Mouse (Mus musculus): ENCODE results near the gene Rnf2. TPM values are rescaled to one million over a fixed set of nuclear protein-coding genes. Genes with fewer than 3 reads are reported as not detected.
A peak's percentile ranks its signal among the peaks of the same experiment; 100 is the strongest.
"Not testable (repeated sequence)": the region's sequence is repeated elsewhere in the genome, so short reads cannot be mapped to it uniquely, and the experiment has no call there.

The Rnf2 gene
- total RNA-seq, 1 experiment from 2014 or later: 167 TPM

DNA sequence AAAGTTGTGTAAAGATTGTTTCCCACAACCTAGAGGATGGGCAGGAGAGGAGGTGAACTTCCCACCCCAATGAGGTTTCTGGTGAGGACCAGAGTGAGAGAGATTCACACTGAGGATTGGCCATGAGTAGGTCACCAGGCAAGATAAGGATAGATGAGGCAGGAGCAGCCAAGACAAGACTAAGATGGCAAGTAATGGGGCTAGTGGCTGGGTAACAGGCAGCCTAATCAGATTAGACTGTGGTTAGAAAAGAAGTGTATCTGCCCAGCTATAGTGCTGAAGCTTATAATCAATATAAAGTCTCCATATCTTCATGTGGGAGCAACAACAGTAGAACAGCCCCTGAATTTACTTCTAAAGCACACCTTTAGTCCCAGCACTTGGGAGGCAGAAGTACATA, 6.9 kb downstream of the Rnf2 start:
- no peak for ATAC-seq (replicated peaks; ENCODE audit: insufficient number of reproducible peaks, low FRiP score, low TSS enrichment, poor library complexity, severe bottlenecking)

DNA sequence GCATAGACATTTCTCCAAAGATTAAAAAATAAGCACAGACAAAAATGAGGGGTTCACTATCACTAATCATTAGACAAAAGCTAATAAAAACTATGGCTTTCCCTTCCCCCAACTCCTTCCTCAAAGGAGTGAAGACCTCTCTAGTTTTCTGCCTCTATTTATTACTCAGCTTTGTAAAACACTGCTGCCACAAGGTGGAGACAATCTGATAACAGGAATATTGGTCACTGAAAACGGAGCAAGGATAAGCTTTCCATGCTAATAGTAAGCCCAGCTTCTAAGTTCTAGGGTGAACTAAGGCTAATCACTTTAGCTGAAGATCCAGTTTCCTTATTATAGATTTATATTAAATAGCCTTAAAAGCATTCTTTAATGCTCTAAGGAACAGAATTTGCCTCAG, 8.3 kb downstream of the Rnf2 start:
- no peak for ATAC-seq (replicated peaks; ENCODE audit: insufficient number of reproducible peaks, low FRiP score, low TSS enrichment, poor library complexity, severe bottlenecking)

DNA sequence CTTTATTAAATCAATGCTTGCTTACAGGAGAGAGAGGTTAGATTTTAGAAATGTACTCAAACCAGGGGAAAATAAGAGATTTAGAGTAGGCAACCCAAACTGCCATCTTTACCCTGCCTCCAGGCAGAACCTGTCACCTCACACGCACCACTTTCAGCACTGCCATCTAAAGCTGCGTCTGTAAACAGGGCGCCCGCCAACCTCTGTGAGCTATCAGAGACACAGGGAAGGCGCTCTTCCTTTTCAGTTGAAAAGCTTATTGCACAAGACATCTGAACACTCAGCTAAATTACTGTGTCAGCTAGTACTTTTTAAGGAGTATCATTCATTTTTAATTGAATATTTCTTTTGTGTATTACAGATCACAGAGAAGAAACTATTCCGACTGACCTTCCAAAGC, 10.9 kb downstream of the Rnf2 start:
- no peak for ATAC-seq (replicated peaks; ENCODE audit: insufficient number of reproducible peaks, low FRiP score, low TSS enrichment, poor library complexity, severe bottlenecking)

DNA sequence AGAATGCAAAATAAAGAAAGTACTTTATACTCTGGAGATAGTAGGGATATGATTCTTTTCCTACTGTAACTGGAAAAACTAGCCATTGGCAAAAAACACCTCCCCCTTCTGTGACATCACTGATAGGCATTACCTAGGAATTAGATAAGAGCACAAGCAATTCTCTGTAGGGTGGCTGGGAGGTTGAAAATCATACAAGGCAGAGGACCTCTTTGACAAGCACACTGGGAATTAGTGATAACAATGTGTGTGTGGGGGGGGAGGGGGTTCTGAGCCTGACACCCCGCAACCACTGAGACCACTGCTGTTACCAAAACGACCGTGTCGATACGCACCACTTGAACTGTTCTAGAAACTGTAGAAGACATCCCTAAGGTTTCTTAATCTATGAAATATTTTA, 16.0 kb downstream of the Rnf2 start:
- no peak for ATAC-seq (replicated peaks; ENCODE audit: insufficient number of reproducible peaks, low FRiP score, low TSS enrichment, poor library complexity, severe bottlenecking)

DNA sequence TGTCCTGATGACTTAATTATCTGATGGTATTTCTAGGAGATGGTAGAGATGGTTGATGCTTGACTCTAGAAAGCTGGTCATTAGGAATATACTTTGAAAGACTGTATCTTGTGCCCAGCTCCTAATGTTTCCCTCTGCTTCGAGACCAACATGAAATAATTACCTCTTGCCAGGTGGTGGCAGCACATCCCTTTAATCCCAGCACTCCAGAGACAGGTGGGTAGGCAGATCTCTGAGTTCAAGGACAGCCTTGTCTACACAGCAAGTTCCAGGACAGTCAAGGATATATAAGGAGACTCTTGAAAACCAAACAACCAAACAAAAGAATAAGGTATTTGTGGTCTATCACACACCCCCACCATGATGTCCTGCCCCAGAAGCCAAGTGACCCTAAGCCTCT, 17.2 kb downstream of the Rnf2 start:
- no peak for ATAC-seq (replicated peaks; ENCODE audit: insufficient number of reproducible peaks, low FRiP score, low TSS enrichment, poor library complexity, severe bottlenecking)

DNA sequence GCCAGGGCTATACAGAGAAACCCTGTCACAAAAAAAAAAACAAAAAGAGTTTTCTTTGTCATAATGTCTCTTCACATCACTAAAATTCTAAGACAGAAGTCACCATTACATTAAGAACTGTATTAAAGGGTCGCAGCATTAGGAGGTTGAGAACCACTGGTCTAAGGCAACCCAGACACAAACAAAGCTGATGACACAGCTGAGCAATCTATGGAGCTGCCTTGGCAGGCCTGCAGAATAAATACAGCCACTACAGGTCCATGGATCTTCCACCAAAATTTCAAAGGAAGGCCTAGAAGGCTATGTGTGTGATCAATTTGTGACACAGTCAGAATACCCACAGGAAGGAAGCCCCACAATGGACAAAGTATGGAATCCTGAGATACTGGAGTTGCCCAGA, 18.3 kb downstream of the Rnf2 start:
- no peak for ATAC-seq (replicated peaks; ENCODE audit: insufficient number of reproducible peaks, low FRiP score, low TSS enrichment, poor library complexity, severe bottlenecking)

DNA sequence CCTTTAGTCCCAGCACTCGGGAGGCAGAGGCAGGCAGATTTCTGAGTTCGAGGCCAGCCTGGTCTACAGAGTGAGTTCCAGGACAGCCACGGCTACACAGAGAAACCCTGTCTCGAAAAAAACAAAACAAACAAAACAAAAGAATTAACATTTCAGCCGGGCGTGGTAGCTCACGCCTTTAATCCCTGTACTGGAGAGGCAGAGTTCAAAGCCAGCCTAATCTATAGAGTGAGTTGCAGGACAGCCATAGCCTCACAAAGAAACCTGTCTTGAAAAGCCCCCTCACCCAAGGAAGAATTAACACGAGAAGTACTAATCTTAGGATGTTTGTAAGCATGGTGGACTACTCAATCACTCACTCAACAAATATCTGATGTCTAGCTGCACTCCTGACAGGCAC, 28.4 kb downstream of the Rnf2 start:
- not testable (repeated sequence) for ATAC-seq (replicated peaks; ENCODE audit: insufficient number of reproducible peaks, low FRiP score, low TSS enrichment, poor library complexity, severe bottlenecking)

DNA sequence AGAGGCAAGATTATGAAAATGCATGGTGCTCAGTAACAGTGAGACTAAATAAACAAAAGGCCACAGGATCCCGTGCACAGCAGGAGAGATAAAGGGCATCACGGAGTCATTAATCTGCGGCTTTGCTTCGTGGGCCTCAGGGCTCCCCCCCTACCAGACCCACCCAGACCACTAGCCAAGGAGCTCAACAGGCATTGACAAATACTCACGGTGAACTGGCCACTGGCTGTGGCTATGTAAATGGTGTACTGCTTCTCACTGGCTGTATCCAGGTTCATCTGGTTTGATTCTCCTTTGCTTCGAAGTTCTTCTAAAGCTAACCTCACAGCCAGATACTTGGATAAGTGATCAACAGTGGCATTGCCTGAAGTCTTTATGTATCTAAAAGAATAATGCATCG, 29.3 kb downstream of the Rnf2 start:
- no peak for ATAC-seq (replicated peaks; ENCODE audit: insufficient number of reproducible peaks, low FRiP score, low TSS enrichment, poor library complexity, severe bottlenecking)

DNA sequence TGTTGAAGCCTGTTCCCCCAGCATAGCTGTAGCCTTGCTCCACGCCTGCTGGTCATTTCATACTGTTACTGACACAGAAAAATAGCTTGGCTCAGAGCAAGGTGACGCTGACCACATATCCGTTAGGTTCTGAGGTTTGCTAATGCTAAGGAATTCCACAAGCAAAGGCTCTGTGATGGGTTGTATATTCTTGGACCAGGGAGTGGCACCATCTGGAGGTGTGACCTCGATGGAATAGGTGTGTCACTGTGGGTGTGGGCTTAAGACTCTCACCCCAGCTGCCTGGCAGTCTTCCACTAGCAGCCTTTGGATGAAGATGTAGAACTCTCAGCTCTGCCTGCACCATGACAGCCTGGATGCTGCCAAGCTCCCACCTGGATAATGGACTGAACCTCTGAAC, 34.2 kb downstream of the Rnf2 start:
- ATAC-seq (replicated peaks; ENCODE audit: insufficient number of reproducible peaks, low FRiP score, low TSS enrichment, poor library complexity, severe bottlenecking): no peak

DNA sequence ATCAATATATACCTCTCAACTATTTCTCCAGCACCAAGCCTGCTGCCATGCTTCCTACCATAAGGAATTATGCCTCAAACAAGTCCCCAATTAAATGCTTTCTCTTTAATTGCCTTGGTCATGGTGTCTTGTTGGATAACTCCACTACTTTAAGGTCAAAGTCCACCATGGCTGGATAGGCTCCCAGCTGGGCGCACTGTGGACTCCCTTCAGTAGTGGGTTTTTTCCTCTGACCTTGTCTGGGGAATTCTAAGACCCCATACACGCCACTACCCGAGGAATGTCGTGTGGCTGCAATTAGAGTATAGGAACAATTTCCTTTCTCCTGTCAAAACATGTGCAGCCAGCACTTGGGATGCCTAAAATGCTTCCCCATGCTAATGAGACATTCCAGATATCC, 35.8 kb downstream of the Rnf2 start:
- ATAC-seq (replicated peaks; ENCODE audit: insufficient number of reproducible peaks, low FRiP score, low TSS enrichment, poor library complexity, severe bottlenecking): no peak

DNA sequence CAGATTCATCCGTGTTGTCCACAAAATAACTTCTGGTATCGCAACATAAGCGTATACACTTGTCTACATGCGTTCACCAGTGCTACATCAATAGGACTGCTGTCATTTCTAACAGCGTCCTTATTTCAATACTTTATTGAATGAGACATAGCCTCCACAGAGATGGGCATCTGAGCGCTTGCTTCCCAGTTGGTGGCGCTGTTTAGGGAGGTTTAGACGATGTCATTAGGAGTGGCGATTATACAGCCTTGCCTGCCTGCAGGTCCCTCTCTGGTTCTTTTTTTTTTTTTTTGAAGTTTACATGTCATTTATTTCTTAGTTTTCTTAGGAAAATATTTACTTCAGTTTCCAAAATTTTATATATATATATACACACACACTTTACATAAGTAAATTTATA, 39.5 kb downstream of the Rnf2 start:
- ATAC-seq (replicated peaks; ENCODE audit: insufficient number of reproducible peaks, low FRiP score, low TSS enrichment, poor library complexity, severe bottlenecking): no peak

DNA sequence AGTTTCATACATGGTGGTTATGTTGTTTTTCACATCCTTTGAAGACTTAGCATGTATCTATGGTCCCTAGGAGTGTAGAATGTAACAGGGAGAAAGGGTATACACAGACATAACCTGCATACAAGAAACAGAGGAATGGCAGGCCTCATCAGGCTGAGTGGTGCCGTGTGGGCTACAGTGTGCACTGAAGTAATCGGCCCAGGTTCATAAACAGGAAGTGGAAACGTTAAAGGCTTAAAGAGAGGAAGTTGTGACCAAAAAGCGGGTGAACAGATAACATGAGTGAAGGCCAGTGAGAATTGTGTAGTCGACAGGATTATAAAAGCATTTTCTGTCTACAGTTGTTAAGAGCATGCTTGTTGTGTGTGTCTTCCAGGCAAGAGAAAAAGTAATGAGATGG, 43.7 kb downstream of the Rnf2 start:
- ATAC-seq (replicated peaks; ENCODE audit: insufficient number of reproducible peaks, low FRiP score, low TSS enrichment, poor library complexity, severe bottlenecking): peak; percentile 94

DNA sequence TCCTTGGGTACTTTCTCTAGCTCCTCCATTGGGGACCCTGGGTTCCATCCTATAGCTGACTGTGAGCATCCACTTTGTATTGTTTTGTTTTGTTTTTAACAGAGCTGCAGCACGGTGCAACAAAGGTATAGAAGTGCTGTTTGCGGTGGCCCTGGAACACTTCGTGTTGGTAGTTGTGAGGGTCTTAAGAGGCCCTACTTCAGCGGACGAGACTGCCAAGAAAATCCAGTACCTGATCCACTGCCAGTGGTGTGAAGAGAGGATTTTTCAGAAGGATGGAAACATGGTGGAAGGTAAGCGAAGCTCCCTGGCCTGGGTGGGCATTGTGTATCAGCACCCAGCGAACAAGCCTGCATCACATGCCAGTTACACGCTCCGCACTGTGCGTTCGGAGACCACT, 48.8 kb downstream of the Rnf2 start:
- ATAC-seq (replicated peaks; ENCODE audit: insufficient number of reproducible peaks, low FRiP score, low TSS enrichment, poor library complexity, severe bottlenecking): no peak

DNA sequence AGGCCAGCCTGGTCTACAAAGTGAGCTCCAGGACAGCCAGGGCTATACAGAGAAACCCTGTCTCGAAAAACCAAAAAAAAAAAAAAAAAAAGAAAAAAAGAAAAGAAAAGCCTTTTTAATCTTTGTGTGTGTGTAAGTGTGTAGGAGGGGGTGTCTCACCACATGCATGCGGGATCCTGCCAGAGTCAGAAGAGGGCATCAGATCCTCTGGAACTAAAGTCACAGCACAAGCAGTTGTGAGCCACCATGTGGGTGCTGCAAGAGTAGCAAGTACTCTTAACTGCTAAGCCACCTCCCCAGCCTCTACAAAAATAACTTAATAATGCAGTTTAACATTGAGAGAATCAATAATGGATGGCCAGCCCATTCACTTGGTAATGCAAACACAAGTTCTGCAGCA, 49.9 kb downstream of the Rnf2 start:
- ATAC-seq (replicated peaks; ENCODE audit: insufficient number of reproducible peaks, low FRiP score, low TSS enrichment, poor library complexity, severe bottlenecking): no peak

DNA sequence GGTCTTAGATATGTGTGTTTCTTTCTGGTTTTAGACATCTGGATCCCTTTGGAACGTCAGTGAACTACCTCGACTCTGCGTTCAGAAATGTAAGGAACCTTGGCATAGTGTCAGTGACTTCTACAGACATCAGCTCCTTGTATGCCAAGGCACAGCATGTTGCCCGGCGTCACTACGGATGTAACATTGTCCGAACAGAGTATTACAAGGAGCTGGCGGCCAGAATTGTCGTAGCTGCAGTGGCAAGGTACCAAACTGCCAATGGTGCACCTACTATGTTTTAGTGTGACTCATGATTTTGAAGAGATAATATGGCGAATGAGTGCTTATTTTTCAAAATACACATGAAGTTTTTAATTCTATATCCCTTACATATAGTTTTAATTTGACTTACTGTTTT, 50.9 kb downstream of the Rnf2 start:
- no peak for ATAC-seq (replicated peaks; ENCODE audit: insufficient number of reproducible peaks, low FRiP score, low TSS enrichment, poor library complexity, severe bottlenecking)

DNA sequence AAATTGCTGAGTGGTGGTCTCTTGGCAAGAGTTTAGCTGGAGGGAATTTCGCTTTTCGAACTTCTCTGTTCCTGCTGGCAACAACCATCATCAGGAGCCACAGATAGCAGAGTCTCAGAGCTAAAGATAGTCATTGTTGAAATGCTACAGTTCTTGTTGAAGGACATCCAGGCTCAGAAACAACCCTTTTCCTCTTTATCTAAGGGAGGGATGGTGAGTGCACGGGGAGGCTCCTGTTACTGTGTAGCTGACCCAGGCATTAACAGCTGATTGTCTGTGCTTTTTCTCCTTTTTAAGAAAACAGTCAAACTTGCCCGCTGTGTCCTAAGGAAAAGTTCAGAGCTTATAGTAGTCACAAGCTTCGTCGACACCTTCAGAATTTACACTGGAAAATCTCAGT, 65.3 kb downstream of the Rnf2 start:
- no peak for ATAC-seq (replicated peaks; ENCODE audit: insufficient number of reproducible peaks, low FRiP score, low TSS enrichment, poor library complexity, severe bottlenecking)

DNA sequence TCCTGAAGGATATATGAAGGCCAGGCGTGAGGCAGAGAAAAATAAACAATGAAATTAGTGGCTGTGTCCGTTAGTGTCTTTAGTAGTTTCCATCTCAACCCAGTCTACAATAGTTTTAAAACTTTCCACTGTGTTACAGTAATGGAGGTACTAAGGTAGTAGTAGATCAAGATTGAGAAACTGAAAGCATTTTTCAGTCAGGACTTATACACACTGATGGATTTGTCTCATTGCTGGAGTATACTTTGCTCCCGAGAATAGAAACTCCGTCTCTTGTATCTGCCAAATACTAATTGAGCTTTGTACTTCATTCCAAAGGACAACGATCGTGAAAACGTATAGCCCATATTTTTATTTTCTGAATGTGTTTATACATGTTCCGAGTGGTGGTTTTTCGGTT, 71.4 kb downstream of the Rnf2 start:
- ATAC-seq (replicated peaks; ENCODE audit: insufficient number of reproducible peaks, low FRiP score, low TSS enrichment, poor library complexity, severe bottlenecking): no peak

DNA sequence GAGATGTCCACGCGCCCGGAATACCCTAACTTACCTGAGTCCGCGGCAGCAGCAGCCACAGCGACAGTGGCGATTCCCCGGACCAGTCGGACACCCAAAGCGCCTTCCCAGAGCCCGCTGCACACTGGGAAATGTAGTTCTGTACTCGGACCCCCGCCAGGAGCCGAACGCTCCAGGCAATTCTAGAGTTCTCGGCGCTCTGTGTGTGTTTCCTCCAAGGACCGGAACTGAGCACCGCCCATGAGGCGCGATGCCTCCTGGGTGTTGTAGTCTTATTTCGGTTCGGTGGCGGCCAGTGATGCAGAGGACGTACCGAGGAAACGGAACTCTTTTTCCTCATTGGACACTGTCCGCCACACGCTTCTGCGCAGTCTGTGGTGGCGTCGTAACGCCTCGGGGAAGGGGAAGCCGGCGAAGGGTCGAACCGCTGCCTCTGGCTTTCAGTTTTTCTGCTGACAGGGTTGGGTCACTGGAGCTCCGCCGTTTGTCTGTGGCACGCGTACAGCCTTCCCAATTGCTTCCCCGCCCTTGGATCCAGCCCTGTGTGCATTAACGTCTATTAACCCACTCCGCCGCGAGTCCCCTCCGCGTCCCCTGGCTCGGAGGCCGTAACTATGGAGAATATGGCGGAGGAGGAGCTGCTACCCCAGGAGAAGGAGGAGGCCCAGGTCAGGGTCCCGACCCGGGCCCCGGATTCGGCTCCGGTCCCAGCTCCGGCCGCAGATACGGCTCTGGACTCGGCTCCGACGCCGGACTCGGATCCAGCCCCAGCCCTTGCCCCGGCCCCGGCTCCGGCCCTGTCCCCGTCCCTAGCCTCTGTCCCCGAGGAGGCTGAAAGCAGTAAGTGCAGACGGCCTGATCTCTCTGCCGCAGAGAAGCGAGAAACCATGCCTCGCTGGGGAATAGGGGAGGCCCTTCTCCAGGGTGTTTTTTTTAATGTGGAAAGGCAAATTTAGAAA, 72.2 kb downstream of the Rnf2 start, which contains the start of the genes Swt1 and Trmt1l:
TSS of gene Swt1 (minus strand) at position 193 of the 959 bp plus-strand sequence.
TSS of gene Trmt1l (plus strand) at position 280 of the 959 bp plus-strand sequence.
- peak; percentile 98 for ATAC-seq (replicated peaks; ENCODE audit: insufficient number of reproducible peaks, low FRiP score, low TSS enrichment, poor library complexity, severe bottlenecking)

DNA sequence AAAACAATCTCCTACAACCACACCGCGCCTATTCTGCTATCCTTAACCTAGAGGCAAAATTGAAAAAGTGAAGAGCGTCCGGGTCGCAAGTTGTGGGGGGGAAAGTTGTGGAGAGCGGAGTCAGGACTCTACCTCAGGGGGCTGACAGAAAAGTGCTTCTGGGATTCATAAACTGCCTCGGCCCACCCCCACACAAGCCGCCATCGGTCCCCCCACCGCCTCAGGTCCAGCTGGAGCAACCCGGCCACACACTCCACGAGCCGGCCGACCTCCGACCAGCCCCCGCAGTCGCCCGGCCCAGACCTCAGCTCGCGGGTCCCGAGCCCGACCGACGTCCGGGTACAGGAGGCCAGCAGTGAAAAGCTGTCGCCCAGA, 72.9 kb downstream of the Rnf2 start:
- ATAC-seq (replicated peaks; ENCODE audit: insufficient number of reproducible peaks, low FRiP score, low TSS enrichment, poor library complexity, severe bottlenecking): no peak

DNA sequence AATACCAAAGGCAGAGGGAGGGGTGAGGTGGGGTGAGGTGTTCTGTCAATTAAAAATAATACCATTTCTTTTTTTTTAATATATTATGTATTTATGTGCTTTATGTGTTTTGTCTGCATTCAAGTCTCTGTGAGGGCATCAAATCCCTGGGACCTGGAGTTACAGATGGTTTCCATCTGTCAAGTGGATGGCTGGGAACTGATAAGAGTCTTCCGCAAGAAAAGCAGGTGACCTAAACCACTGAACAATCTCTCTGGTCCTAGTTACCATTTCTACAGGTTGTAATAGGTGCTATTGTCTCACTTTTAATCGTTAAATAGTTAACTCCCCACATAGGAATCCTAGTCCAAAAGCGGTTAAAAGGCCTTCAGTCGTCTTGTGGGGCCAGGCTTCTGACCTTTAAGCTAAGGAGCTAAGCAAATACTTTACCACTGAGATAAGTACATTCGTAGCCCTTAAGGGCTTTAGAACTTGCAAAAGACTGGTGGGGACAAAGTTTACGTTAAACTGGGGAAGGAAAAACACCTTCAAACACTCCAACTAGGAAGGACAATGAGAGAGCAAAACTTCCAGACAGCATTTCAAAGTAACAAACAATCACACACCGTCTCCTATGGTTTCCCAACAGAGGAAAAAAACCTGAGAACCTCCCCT, 73.7 kb downstream of the Rnf2 start:
- ATAC-seq (replicated peaks; ENCODE audit: insufficient number of reproducible peaks, low FRiP score, low TSS enrichment, poor library complexity, severe bottlenecking): no peak
